Mouse (Mus musculus) CH12.LX (cell line): ENCODE measurements around the gene Chchd6. TPM values are rescaled to one million over a fixed set of nuclear protein-coding genes. Genes with fewer than 3 reads are reported as not detected.

Source experiments
- DNase-seq: peaks from one replicate; pipeline ENCODE4 v3.0.0-alpha.2; 2013; ENCODE audit errors: extremely low read depth
- H3K27ac ChIP-seq: 2 replicates; pipeline ENCODE4 v1.5.1; 2012; ENCODE audit warnings: low read depth, mild to moderate bottlenecking, control low read depth, moderate library complexity; ENCODE audit not compliant: insufficient read depth
- H3K27me3 ChIP-seq: replicated peaks from 2 replicates; pipeline ENCODE3; 2012; ENCODE audit warnings: inconsistent platforms
- H3K36me3 ChIP-seq, 2 experiments: replicated peaks in 1 of 2; 2 replicates each; pipeline versions ENCODE3 to v1.6.1; 2012; ENCODE audit warnings: inconsistent platforms in 1 of 2, low read length in 1 of 2, mild to moderate bottlenecking in 1 of 2, mixed read lengths in 1 of 2, moderate library complexity in 1 of 2; ENCODE audit not compliant: control insufficient read depth in 1 of 2, insufficient read depth in 1 of 2
- H3K4me1 ChIP-seq, 2 experiments: 2 replicates each; pipeline ENCODE4 v1.6.1; 2012; ENCODE audit warnings: inconsistent platforms in 1 of 2, moderate library complexity in 1 of 2; ENCODE audit not compliant: insufficient read depth in 2 of 2, control insufficient read depth in 1 of 2
- H3K4me2 ChIP-seq: 2 replicates; pipeline ENCODE4 v1.6.1; 2012; ENCODE audit warnings: low read depth, mild to moderate bottlenecking, control low read depth; ENCODE audit not compliant: poor library complexity, insufficient read depth, severe bottlenecking
- H3K4me3 ChIP-seq, 3 experiments: fragments of 150-350 bp in 1 of 3; sonication (generic) in 1 of 3; replicated peaks in 1 of 3; 2 replicates each; pipeline versions ENCODE3 to v1.5.1; 2011 to 2012; ENCODE audit warnings: low read depth in 2 of 3, low read length in 2 of 3, mild to moderate bottlenecking in 2 of 3, moderate library complexity in 2 of 3, control low read depth in 1 of 3, improper control_type of control experiment in 1 of 3, inconsistent platforms in 1 of 3, mixed read lengths in 1 of 3; ENCODE audit not compliant: poor library complexity in 1 of 3
- H3K79me2 ChIP-seq: replicated peaks from 2 replicates; pipeline ENCODE4 v1.6.1; 2012; ENCODE audit warnings: mild to moderate bottlenecking, moderate library complexity; ENCODE audit not compliant: control insufficient read depth, poor library complexity, insufficient read depth, severe bottlenecking; ENCODE audit errors: extremely low read depth
- H3K9ac ChIP-seq: 2 replicates; pipeline ENCODE4 v1.6.1; 2012; ENCODE audit warnings: low read depth, mild to moderate bottlenecking, control low read depth, moderate library complexity; ENCODE audit not compliant: insufficient read depth
- H3K9me3 ChIP-seq: replicated peaks from 2 replicates; pipeline ENCODE3; 2012; ENCODE audit warnings: low read length, inconsistent platforms, mixed read lengths
- BHLHE40 ChIP-seq: IDR thresholded peaks from 2 replicates; pipeline ENCODE4 v1.6.1; 2011; ENCODE audit warnings: mild to moderate bottlenecking, low read depth, low read length, improper control_type of control experiment
- CHD1 ChIP-seq: IDR thresholded peaks from 2 replicates; pipeline ENCODE4 v1.6.1; 2012; ENCODE audit warnings: low read depth, low read length, improper control_type of control experiment, inconsistent platforms
- CHD2 ChIP-seq: IDR thresholded peaks from 2 replicates; pipeline ENCODE4 v1.6.1; 2011; ENCODE audit warnings: low read length, improper control_type of control experiment
- ELF1 ChIP-seq: IDR thresholded peaks from 2 replicates; pipeline ENCODE4 v1.6.1; 2014; ENCODE audit warnings: low read depth, mild to moderate bottlenecking, inconsistent platforms, low read length, improper control_type of control experiment
- EP300 ChIP-seq: IDR thresholded peaks from 2 replicates; pipeline ENCODE4 v1.6.1; 2011; ENCODE audit warnings: low read length, improper control_type of control experiment
- ETS1 ChIP-seq: conservative IDR thresholded peaks from 2 replicates; pipeline ENCODE4 v1.6.1; 2012; ENCODE audit warnings: low read depth, mild to moderate bottlenecking, inconsistent platforms, low read length, improper control_type of control experiment, moderate library complexity
- GABPA ChIP-seq: IDR thresholded peaks from 2 replicates; pipeline ENCODE4 v1.6.1; 2012; ENCODE audit warnings: low read depth, low read length, improper control_type of control experiment, inconsistent platforms; ENCODE audit not compliant: insufficient replicate concordance
- HCFC1 ChIP-seq: IDR thresholded peaks from 2 replicates; pipeline ENCODE4 v1.6.1; 2012; ENCODE audit warnings: low read depth, mild to moderate bottlenecking, inconsistent platforms, low read length, improper control_type of control experiment
- IRF4 ChIP-seq: IDR thresholded peaks from 2 replicates; pipeline ENCODE4 v1.6.1; 2014; ENCODE audit warnings: low read depth, mild to moderate bottlenecking, inconsistent platforms, low read length, improper control_type of control experiment
- JUND ChIP-seq: conservative IDR thresholded peaks from 2 replicates; pipeline ENCODE4 v1.6.1; 2011; ENCODE audit warnings: low read depth, low read length, improper control_type of control experiment
- KAT2A ChIP-seq: IDR thresholded peaks from 2 replicates; pipeline ENCODE4 v1.6.1; 2012; ENCODE audit warnings: low read length, improper control_type of control experiment, inconsistent platforms; ENCODE audit not compliant: insufficient replicate concordance
- MAX ChIP-seq: IDR thresholded peaks from 2 replicates; pipeline ENCODE4 v1.6.1; 2011; ENCODE audit warnings: low read length, improper control_type of control experiment
- MAZ ChIP-seq: IDR thresholded peaks from 2 replicates; pipeline ENCODE4 v1.6.1; 2012; ENCODE audit warnings: low read depth, mild to moderate bottlenecking, inconsistent platforms, low read length, improper control_type of control experiment, moderate library complexity
- MEF2A ChIP-seq: IDR thresholded peaks from 2 replicates; pipeline ENCODE4 v1.6.1; 2014; ENCODE audit warnings: low read depth, mild to moderate bottlenecking, inconsistent platforms, low read length, improper control_type of control experiment, borderline replicate concordance
- MXI1 ChIP-seq: IDR thresholded peaks from 2 replicates; pipeline ENCODE4 v1.6.1; 2011; ENCODE audit warnings: mild to moderate bottlenecking, low read depth, low read length, improper control_type of control experiment
- MYC ChIP-seq: IDR thresholded peaks from 2 replicates; pipeline ENCODE4 v1.6.1; 2011; ENCODE audit warnings: low read depth, mild to moderate bottlenecking, improper control_type of control experiment, low read length
- NELFE ChIP-seq: IDR thresholded peaks from 2 replicates; pipeline ENCODE4 v1.6.1; 2011; ENCODE audit warnings: low read depth, low read length, improper control_type of control experiment
- NRF1 ChIP-seq: IDR thresholded peaks from 2 replicates; pipeline ENCODE4 v1.6.1; 2014; ENCODE audit warnings: low read depth, mild to moderate bottlenecking, inconsistent platforms, low read length, improper control_type of control experiment, moderate library complexity
- POLR2A ChIP-seq: IDR thresholded peaks from 2 replicates; pipeline ENCODE4 v1.6.1; 2011; ENCODE audit warnings: low read depth, mild to moderate bottlenecking, improper control_type of control experiment, low read length
- RAD21 ChIP-seq: IDR thresholded peaks from 2 replicates; pipeline ENCODE4 v1.6.1; 2011; ENCODE audit warnings: low read depth, mild to moderate bottlenecking, low read length, improper control_type of control experiment, moderate library complexity
- RCOR1 ChIP-seq: conservative IDR thresholded peaks from 2 replicates; pipeline ENCODE4 v1.6.1; 2012; ENCODE audit warnings: low read depth, mild to moderate bottlenecking, inconsistent platforms, low read length, improper control_type of control experiment
- SIN3A ChIP-seq: IDR thresholded peaks from 2 replicates; pipeline ENCODE4 v1.6.1; 2012; ENCODE audit warnings: low read length, improper control_type of control experiment, inconsistent platforms
- TBP ChIP-seq: conservative IDR thresholded peaks from 2 replicates; pipeline ENCODE4 v1.6.1; 2011; ENCODE audit warnings: low read depth, low read length, improper control_type of control experiment
- TCF12 ChIP-seq: IDR thresholded peaks from 2 replicates; pipeline ENCODE4 v1.6.1; 2014; ENCODE audit warnings: low read depth, mild to moderate bottlenecking, inconsistent platforms, low read length, improper control_type of control experiment
- UBTF ChIP-seq: IDR thresholded peaks from 2 replicates; pipeline ENCODE4 v1.6.1; 2012; ENCODE audit warnings: low read depth, mild to moderate bottlenecking, inconsistent platforms, low read length, improper control_type of control experiment, moderate library complexity
- USF2 ChIP-seq: conservative IDR thresholded peaks from 2 replicates; pipeline ENCODE4 v1.6.1; 2011; ENCODE audit warnings: low read depth, low read length, improper control_type of control experiment
- ZC3H11A ChIP-seq: IDR thresholded peaks from 2 replicates; pipeline ENCODE4 v1.6.1; 2012; ENCODE audit warnings: low read depth, mild to moderate bottlenecking, inconsistent platforms, low read length, improper control_type of control experiment
- ZMIZ1 ChIP-seq: IDR thresholded peaks from 2 replicates; pipeline ENCODE4 v1.6.1; 2012; ENCODE audit warnings: low read depth, mild to moderate bottlenecking, inconsistent platforms, low read length, improper control_type of control experiment
- dilution Hi-C: fragments of 300-500 bp; cut with MboI; formaldehyde crosslinking; loops from 2 replicates; pipeline ENCODE4 v1.14.3; 2020; ENCODE audit warnings: low sequenced_read_pairs; ENCODE audit not compliant: extremely low pct_unique_long_range_greater_than_20kb, extremely low pct_ligation_motif_present
- in situ Hi-C: fragments of 300-500 bp; cut with MboI; formaldehyde crosslinking; loops from 3 replicates; pipeline ENCODE4 v1.14.3; 2019; ENCODE audit warnings: low sequenced_read_pairs, low pct_ligation_motif_present, low pct_unique_long_range_greater_than_20kb, mixed read lengths
- polyA plus RNA-seq: library from polyadenylated mRNA; unstranded; fragments of >175 nt; gene quantifications from 2 replicates; pipeline ENCODE4 v1.2.1, GENCODE M21; 2012; ENCODE audit warnings: low read depth; ENCODE audit not compliant: insufficient read length
- total RNA-seq, 2 experiments: library from RNA; depleted of rRNA; stranded (reverse); fragments of 300-350 nt in 1 of 2; fragments of >200 nt in 1 of 2; gene quantifications; 2 replicates each; pipeline ENCODE4 v1.2.3; 2012 to 2014

Gene Chchd6
- total RNA-seq (2012; rRNA removed): 32.0 and 41.5 TPM in 2 replicates
- 32.4 and 33.3 TPM in 2 replicates for total RNA-seq (2014; rRNA removed)
- polyA plus RNA-seq: 41.3 and 41.7 TPM in 2 replicates

GRCm38 (mm10) chr6:89595018-89595776 is at the start of gene Chchd6:
Gene Chchd6, minus strand, starts transcription at chr6:89595652.
- peak; percentile 61 for TF ChIP-seq TCF12
- peak; percentile 99 for TF ChIP-seq HCFC1
- TF ChIP-seq NELFE: 0 out of 2 replicates have a peak, but pooled peaks have one; percentile 28
- TF ChIP-seq IRF4: no peak
- TF ChIP-seq ZC3H11A: no peak
- peak; percentile 94 for TF ChIP-seq CHD2
- TF ChIP-seq BHLHE40: peak; percentile 94
- peak; percentile 63; the same call in 1 of the 2 replicates for TF ChIP-seq ELF1
- TF ChIP-seq EP300: 0 out of 2 replicates have a peak, but pooled peaks have one; percentile 27
- TF ChIP-seq UBTF: no peak; the same call in 1 of the 2 replicates
- TF ChIP-seq ZMIZ1: peak; percentile 43; the same call in 1 of the 2 replicates
- TF ChIP-seq MAZ: no peak
- peak; percentile 61; the same call in 1 of the 2 replicates for TF ChIP-seq POLR2A
- no peak for TF ChIP-seq JUND
- TF ChIP-seq RAD21: no peak
- TF ChIP-seq MEF2A: peak; percentile 58; the same call in 1 of the 2 replicates
- TF ChIP-seq USF2: no peak
- no peak for TF ChIP-seq ETS1
- no peak for TF ChIP-seq RCOR1
- TF ChIP-seq MXI1: peak; percentile 99
- peak; percentile 98 for TF ChIP-seq KAT2A
- TF ChIP-seq SIN3A: peak; percentile 96
- 0 out of 2 replicates have a peak, but pooled peaks have one; percentile 45 for TF ChIP-seq MYC
- TF ChIP-seq CHD1: no peak
- TF ChIP-seq TBP: no peak
- TF ChIP-seq MAX: peak; percentile 74
- TF ChIP-seq NRF1: peak; percentile 69
- peak; percentile 77; the same call in 1 of the 2 replicates for TF ChIP-seq GABPA
- H3K9me3 ChIP-seq: peaks cover 4% of the 10 kb centered on the region
- H3K27ac ChIP-seq: no peak within 1 kb of the TSS
- H3K79me2 ChIP-seq: no peaks in the 10 kb centered on the region
- in situ Hi-C loops: no loop called here
- peak within 1 kb of the TSS; percentile 99 for H3K4me2 ChIP-seq
- H3K4me1 ChIP-seq: peaks cover 3 to 10% of the 10 kb centered on the region in 2 experiments
- peak; percentile 93 for DNase-seq
- H3K36me3 ChIP-seq: no peaks in the 10 kb centered on the region
- H3K4me3 ChIP-seq: peak within 1 kb of the TSS; percentile 43 to 95 (median 71)
- H3K9ac ChIP-seq: peak within 1 kb of the TSS; percentile 68
- H3K27me3 ChIP-seq: no peaks in the 10 kb centered on the region
- dilution Hi-C loops: no loop called here
